Mouse (Mus musculus) ES-E14 (cell line): Measurements from ENCODE around the gene Fkbp3. TPM values are rescaled to one million over a fixed set of nuclear protein-coding genes. Genes with fewer than 3 reads are reported as not detected.

Experiments used
- DNase-seq: peaks from one replicate; pipeline ENCODE4 v3.0.0-alpha.2; 2013; ENCODE audit warnings: low read depth, low spot score
- H3K27ac ChIP-seq: 2 replicates; pipeline ENCODE4 v1.5.1; 2012; ENCODE audit warnings: low read depth, mild to moderate bottlenecking, low read length, moderate library complexity, mixed read lengths; ENCODE audit not compliant: poor library complexity, insufficient read depth, severe bottlenecking
- H3K36me3 ChIP-seq: 2 replicates; pipeline ENCODE4 v1.6.1; 2012; ENCODE audit warnings: mild to moderate bottlenecking, low read length, moderate library complexity, mixed read lengths; ENCODE audit not compliant: control insufficient read depth, poor library complexity, insufficient read depth, severe bottlenecking
- H3K4me1 ChIP-seq, 2 experiments: fragments of 150-350 bp in 1 of 2; sonication (generic) in 1 of 2; 2 replicates each; pipeline ENCODE4 v1.6.1; 2012; ENCODE audit warnings: low read length in 2 of 2, mild to moderate bottlenecking in 1 of 2, mixed read lengths in 1 of 2; ENCODE audit not compliant: control insufficient read depth in 2 of 2, insufficient read depth in 2 of 2, poor library complexity in 1 of 2
- H3K4me3 ChIP-seq, 2 experiments: fragments of 150-350 bp in 1 of 2; sonication (generic) in 1 of 2; 2 replicates each; pipeline ENCODE4 v1.5.1; 2012; ENCODE audit warnings: low read length in 2 of 2, low read depth in 1 of 2, mild to moderate bottlenecking in 1 of 2, mixed read lengths in 1 of 2; ENCODE audit not compliant: insufficient read depth in 1 of 2, poor library complexity in 1 of 2, severe bottlenecking in 1 of 2
- H3K9ac ChIP-seq: 2 replicates; pipeline ENCODE4 v1.6.1; 2012; ENCODE audit warnings: low read depth, mild to moderate bottlenecking, low read length, mixed read lengths; ENCODE audit not compliant: poor library complexity, insufficient read depth, severe bottlenecking
- H3K9me3 ChIP-seq: fragments of 150-350 bp; sonication (generic); 2 replicates; pipeline ENCODE4 v1.6.1; 2012; ENCODE audit warnings: low read depth, mild to moderate bottlenecking, low read length; ENCODE audit not compliant: control insufficient read depth, insufficient read depth
- CHD2 ChIP-seq: IDR thresholded peaks from 2 replicates; pipeline ENCODE4 v1.6.1; 2014; ENCODE audit warnings: mild to moderate bottlenecking, low read depth, low read length, inconsistent platforms
- HCFC1 ChIP-seq: IDR thresholded peaks from 2 replicates; pipeline ENCODE4 v1.6.1; 2012; ENCODE audit warnings: low read length, inconsistent platforms, borderline replicate concordance; ENCODE audit not compliant: insufficient read depth
- MAFK ChIP-seq: IDR thresholded peaks from 2 replicates; pipeline ENCODE4 v1.6.1; 2014; ENCODE audit warnings: mild to moderate bottlenecking, low read depth, low read length, inconsistent platforms; ENCODE audit not compliant: insufficient read depth
- ZC3H11A ChIP-seq: IDR thresholded peaks from 2 replicates; pipeline ENCODE4 v1.6.1; 2012; ENCODE audit warnings: low read depth, mild to moderate bottlenecking, inconsistent platforms, low read length, borderline replicate concordance
- ZNF384 ChIP-seq: IDR thresholded peaks from 2 replicates; pipeline ENCODE4 v1.6.1; 2012; ENCODE audit warnings: low read depth, low read length, inconsistent platforms
- in situ Hi-C, 2 experiments: fragments of 600-800 bp; cut with MboI; formaldehyde crosslinking; loops; one replicate each; pipeline ENCODE4 v1.15.1; 2025; ENCODE audit warnings: low sequenced_read_pairs in 2 of 2, inconsistent platforms in 1 of 2; ENCODE audit not compliant: unreplicated experiment in 2 of 2
- total RNA-seq: library from RNA; depleted of rRNA; stranded (reverse); fragments of 300-350 nt; gene quantifications from 2 replicates; pipeline ENCODE4 v1.2.3, GENCODE M21; 2012

Fkbp3 gene
- total RNA-seq, 1 experiment = 281 TPM

- DNase-seq = peak; percentile 83
- Histone ChIP-seq H3K9ac (peak within 1 kb of the TSS; percentile 86), H3K36me3 (peaks cover 4% of the 10 kb centered on the region), H3K9me3 (no peaks in the 10 kb centered on the region), H3K4me1 (peaks cover 0 to 7% of the 10 kb centered on the region in 2 experiments; a peak in 2 of 4 replicates), H3K27ac (no peak within 1 kb of the TSS), H3K4me3 (peak within 1 kb of the TSS; percentile 75 to 95)
- in situ Hi-C loops = no loop called here
- TF ChIP-seq ZNF384 (no peak), ZC3H11A (no peak), MAFK (no peak), CHD2 (no peak), HCFC1 (no peak)
Measured at GRCm38 (mm10) chr12:65075085-65075732, 1.4 kb upstream of the Fkbp3 start, which contains the start of gene Fancm. Gene Fancm (plus strand): TSS chr12:65075603.

GRCm38 (mm10) chr12:65074651-65075050 lies 844 bp upstream of the Fkbp3 start:
- peak overlapping the region in 1 of 2 experiments; percentile 95; a peak in 2 of 4 replicates for H3K4me3 ChIP-seq
- no peaks in the 10 kb centered on the region for H3K9me3 ChIP-seq
- H3K27ac ChIP-seq = no peak overlapping the region
- H3K4me1 ChIP-seq = peaks cover 0 to 7% of the 10 kb centered on the region in 2 experiments; a peak in 2 of 4 replicates
- in situ Hi-C loops = no loop called here
- TF ChIP-seq ZC3H11A (no peak), ZNF384 (no peak), MAFK (no peak), CHD2 (no peak)
- no peak for DNase-seq
- H3K36me3 ChIP-seq = peaks cover 6% of the 10 kb centered on the region
- H3K9ac ChIP-seq = no peak overlapping the region

- TF ChIP-seq MAFK (no peak), ZNF384 (no peak), HCFC1 (no peak), ZC3H11A (no peak), CHD2 (no peak)
- H3K4me1 ChIP-seq = peaks cover 0 to 7% of the 10 kb centered on the region in 2 experiments; a peak in 2 of 4 replicates
- peak overlapping the region; percentile 86 to 95 for H3K4me3 ChIP-seq
- no peak for DNase-seq
- H3K27ac ChIP-seq = peak overlapping the region; percentile 50
- peak overlapping the region; percentile 94 for H3K9ac ChIP-seq
- peaks cover 8% of the 10 kb centered on the region for H3K36me3 ChIP-seq
- in situ Hi-C loops = no loop called here
- H3K9me3 ChIP-seq = no peaks in the 10 kb centered on the region
Measured at GRCm38 (mm10) chr12:65072911-65073610, 746 bp downstream of the Fkbp3 start.

GRCm38 (mm10) chr12:65068409-65068808 lies 5.4 kb downstream of the Fkbp3 start:
- no peak for DNase-seq
- H3K9ac ChIP-seq = no peak overlapping the region
- no peaks in the 10 kb centered on the region for H3K9me3 ChIP-seq
- in situ Hi-C loops = no loop called here
- TF ChIP-seq ZC3H11A = no peak
- TF ChIP-seq CHD2 = no peak
- TF ChIP-seq HCFC1 = no peak
- TF ChIP-seq MAFK = no peak
- no peak for TF ChIP-seq ZNF384
- peaks cover 0 to 3% of the 10 kb centered on the region in 2 experiments; a peak in 1 of 4 replicates for H3K4me1 ChIP-seq
- H3K27ac ChIP-seq = no peak overlapping the region
- no peak overlapping the region for H3K4me3 ChIP-seq
- H3K36me3 ChIP-seq = peaks cover 15% of the 10 kb centered on the region
